Mouse (Mus musculus): Measurements from ENCODE around the gene Spen.

GRCm38 (mm10) chr4:141566187-141566586, 27.8 kb upstream of the Spen start:
- TF ChIP-seq MAFK (IDR thresholded peaks at IDR 0.05; ENCODE audit: insufficient read depth, low read depth, low read length) (no peak), HCFC1 (IDR thresholded peaks at IDR 0.05; ENCODE audit: borderline replicate concordance, insufficient read depth, low read length) (0 out of 2 replicates have a peak, but pooled peaks have one; percentile 36), ZNF384 (IDR thresholded peaks at IDR 0.05; ENCODE audit: low read depth, low read length) (no peak), ZC3H11A (IDR thresholded peaks at IDR 0.05; ENCODE audit: borderline replicate concordance, low read depth, low read length) (no peak), CHD2 (IDR thresholded peaks at IDR 0.05; ENCODE audit: low read depth, low read length) (no peak)
